Mouse (Mus musculus): Measurements from ENCODE around the gene Rbpjl. TPM values are rescaled to one million over a fixed set of nuclear protein-coding genes. Genes with fewer than 3 reads are reported as not detected.

Rbpjl gene
- polyA plus RNA-seq, 1 experiment from 2014 or later = 10.4 TPM

DNA sequence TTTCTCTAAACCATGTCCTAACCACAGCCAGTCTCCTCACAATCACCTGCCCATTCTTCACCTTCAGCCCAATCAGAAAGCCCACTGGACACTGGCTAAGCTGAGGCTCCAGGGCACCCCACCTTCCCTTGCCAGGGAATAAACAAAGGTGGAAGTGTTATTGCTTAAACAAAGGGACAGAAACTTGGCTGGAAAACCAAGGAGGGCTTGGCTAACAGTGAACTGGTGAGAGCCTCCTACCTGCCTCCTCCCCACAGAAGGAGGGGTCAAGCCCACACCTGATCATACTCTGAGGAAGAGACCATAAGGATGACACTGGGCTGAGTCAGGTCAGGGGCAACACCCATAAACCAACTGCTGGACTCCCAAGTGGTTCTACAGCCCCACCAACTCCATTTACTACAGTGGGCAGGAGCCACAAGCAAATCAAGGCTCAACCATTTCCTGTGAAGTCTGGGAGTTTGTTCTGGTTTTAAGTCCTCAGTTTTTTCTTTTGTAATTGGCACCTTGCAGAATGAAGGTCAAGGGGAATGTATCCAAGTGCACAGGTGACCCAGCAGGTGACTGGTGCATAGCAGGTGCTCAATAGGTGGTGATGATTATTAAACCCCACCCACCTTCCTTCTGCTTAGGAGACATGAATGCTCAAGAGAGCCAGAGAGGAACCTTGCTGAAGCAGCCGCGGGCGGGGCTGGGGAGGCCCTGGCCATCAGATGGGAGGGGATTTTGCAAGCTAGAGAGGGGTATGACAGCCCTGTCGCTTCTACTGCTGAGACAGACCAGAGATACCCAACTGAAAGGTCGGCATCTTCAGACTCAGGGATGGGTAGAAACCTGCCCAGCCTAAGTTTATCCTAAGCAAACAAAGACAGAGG, 32.5 kb downstream of the Rbpjl start:
- Histone ChIP-seq H3K27ac (ENCODE audit: low read depth) (peak overlapping the region; percentile 69; the same call in 1 of the 2 replicates), H3K4me2 (ENCODE audit: low read length) (0 out of 2 replicates have a peak overlapping the region, but pooled peaks have one; percentile 26), H3K4me3 (ENCODE audit: low read depth, low read length) (no peak overlapping the region), H3K27me3 (replicated peaks; ENCODE audit: control insufficient read depth, insufficient read depth, low read length) (no peaks in the 10 kb centered on the region), H3K36me3 (ENCODE audit: control insufficient read depth, insufficient read depth, low read length) (no peaks in the 10 kb centered on the region), H3K9me3 (ENCODE audit: control insufficient read depth, low read length) (no peaks in the 10 kb centered on the region), H3K4me1 (replicated peaks; ENCODE audit: control insufficient read depth, insufficient read depth, low read length) (peaks cover 44% of the 10 kb centered on the region), H3K9ac (ENCODE audit: low read length) (no peak overlapping the region)
- ATAC-seq (replicated peaks; ENCODE audit: low FRiP score, low TSS enrichment, low read depth) = no peak
- DNase-seq (ENCODE audit: low spot score) = no peak
- 18% methylated on average over 5 of the region's 5 CpGs for WGBS

DNA sequence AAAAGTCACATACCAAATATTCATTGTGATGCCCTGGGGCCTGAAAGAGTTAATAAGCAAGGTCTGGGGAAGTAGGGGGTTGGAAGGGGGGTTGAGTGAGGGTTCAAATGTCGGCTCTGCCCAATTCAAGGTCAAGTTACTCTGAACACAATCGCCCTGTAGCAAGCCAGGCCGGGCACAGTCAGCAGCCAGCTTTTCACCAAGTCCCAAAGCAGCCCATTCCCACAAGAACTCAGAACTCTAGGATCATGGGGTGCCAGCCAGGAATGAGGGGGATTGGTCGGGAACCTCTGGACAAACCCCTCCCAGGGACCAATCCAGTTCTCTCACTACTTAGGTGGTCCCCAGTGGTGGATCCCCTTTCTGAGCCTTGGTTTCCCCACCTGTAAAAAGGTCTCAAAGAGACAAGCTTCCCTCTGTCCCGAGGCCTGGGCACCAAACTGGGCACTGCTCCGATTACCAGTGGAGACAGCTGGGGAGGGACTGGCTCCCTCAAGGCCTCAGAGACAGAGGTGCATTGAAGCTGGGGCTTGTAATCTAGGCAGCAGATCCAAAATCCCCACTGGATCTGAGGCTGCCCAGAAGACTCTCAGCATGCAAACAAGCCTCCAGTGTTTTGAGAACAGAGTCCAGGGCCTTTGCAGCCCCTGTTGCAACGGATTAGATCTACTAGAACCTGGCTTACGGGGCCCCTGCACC, 33.4 kb downstream of the Rbpjl start:
- no peak for ATAC-seq (replicated peaks; ENCODE audit: low FRiP score, low TSS enrichment, low read depth)
- peak overlapping the region; percentile 26 for H3K4me2 ChIP-seq (ENCODE audit: low read length)
- 25% methylated on average over 8 of the region's 8 CpGs for WGBS
- no peaks in the 10 kb centered on the region for H3K27me3 ChIP-seq (replicated peaks; ENCODE audit: control insufficient read depth, insufficient read depth, low read length)
- no peak for DNase-seq (ENCODE audit: low spot score)
- peak overlapping the region; percentile 69 for H3K27ac ChIP-seq (ENCODE audit: low read depth)
- peaks cover 35% of the 10 kb centered on the region for H3K4me1 ChIP-seq (replicated peaks; ENCODE audit: control insufficient read depth, insufficient read depth, low read length)
- no peaks in the 10 kb centered on the region for H3K36me3 ChIP-seq (ENCODE audit: control insufficient read depth, insufficient read depth, low read length)
- peak overlapping the region; percentile 31; the same call in 1 of the 2 replicates for H3K9ac ChIP-seq (ENCODE audit: low read length)
- H3K9me3 ChIP-seq (ENCODE audit: control insufficient read depth, low read length) = no peaks in the 10 kb centered on the region
- peak overlapping the region; percentile 6 for H3K4me3 ChIP-seq (ENCODE audit: low read depth, low read length)

GRCm38 (mm10) chr2:164436961-164437360, 34.0 kb downstream of the Rbpjl start:
- ATAC-seq (replicated peaks; ENCODE audit: low FRiP score, low TSS enrichment, low read depth) = peak; percentile 29; the same call in 1 of the 2 replicates
- no peak for DNase-seq (ENCODE audit: low spot score)
- Histone ChIP-seq H3K4me3 (ENCODE audit: low read depth, low read length) (peak overlapping the region; percentile 6), H3K4me2 (ENCODE audit: low read length) (peak overlapping the region; percentile 26), H3K36me3 (ENCODE audit: control insufficient read depth, insufficient read depth, low read length) (no peaks in the 10 kb centered on the region), H3K27ac (ENCODE audit: low read depth) (peak overlapping the region; percentile 69), H3K4me1 (replicated peaks; ENCODE audit: control insufficient read depth, insufficient read depth, low read length) (peaks cover 29% of the 10 kb centered on the region), H3K27me3 (replicated peaks; ENCODE audit: control insufficient read depth, insufficient read depth, low read length) (no peaks in the 10 kb centered on the region), H3K9ac (ENCODE audit: low read length) (peak overlapping the region; percentile 31; the same call in 1 of the 2 replicates), H3K9me3 (ENCODE audit: control insufficient read depth, low read length) (no peaks in the 10 kb centered on the region)
- WGBS = 43% methylated on average over 3 of the region's 3 CpGs

DNA sequence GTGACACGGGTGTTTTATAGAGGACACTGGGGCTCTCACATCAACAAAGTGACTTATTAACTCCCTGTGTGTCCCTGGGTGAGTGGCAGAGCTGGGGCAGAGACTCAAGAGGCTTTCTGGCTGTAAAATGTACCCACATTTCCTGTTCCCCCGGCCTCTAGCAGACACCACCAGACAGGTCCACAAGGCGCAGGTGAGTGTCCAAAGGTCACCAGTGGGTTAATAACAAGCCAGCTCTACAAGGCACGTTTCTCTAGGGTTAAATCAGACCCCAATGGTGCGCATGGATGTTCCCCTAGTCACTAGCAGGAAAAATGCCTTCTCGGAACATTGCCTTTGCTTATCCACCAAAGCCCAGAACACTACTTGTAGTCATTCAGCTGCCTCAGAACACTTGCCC, 34.8 kb downstream of the Rbpjl start:
- Histone ChIP-seq H3K4me1 (replicated peaks; ENCODE audit: control insufficient read depth, insufficient read depth, low read length) (peaks cover 22% of the 10 kb centered on the region), H3K4me3 (ENCODE audit: low read depth, low read length) (no peak overlapping the region), H3K36me3 (ENCODE audit: control insufficient read depth, insufficient read depth, low read length) (no peaks in the 10 kb centered on the region), H3K9ac (ENCODE audit: low read length) (no peak overlapping the region), H3K4me2 (ENCODE audit: low read length) (peak overlapping the region; percentile 26), H3K27ac (ENCODE audit: low read depth) (peak overlapping the region; percentile 69; the same call in 1 of the 2 replicates), H3K27me3 (replicated peaks; ENCODE audit: control insufficient read depth, insufficient read depth, low read length) (no peaks in the 10 kb centered on the region), H3K9me3 (ENCODE audit: control insufficient read depth, low read length) (no peaks in the 10 kb centered on the region)
- DNase-seq (ENCODE audit: low spot score) (peak; percentile 72), ATAC-seq (replicated peaks; ENCODE audit: low FRiP score, low TSS enrichment, low read depth) (peak; percentile 33; the same call in 1 of the 2 replicates)
- WGBS = 52% methylated on average over 6 of the region's 6 CpGs

DNA sequence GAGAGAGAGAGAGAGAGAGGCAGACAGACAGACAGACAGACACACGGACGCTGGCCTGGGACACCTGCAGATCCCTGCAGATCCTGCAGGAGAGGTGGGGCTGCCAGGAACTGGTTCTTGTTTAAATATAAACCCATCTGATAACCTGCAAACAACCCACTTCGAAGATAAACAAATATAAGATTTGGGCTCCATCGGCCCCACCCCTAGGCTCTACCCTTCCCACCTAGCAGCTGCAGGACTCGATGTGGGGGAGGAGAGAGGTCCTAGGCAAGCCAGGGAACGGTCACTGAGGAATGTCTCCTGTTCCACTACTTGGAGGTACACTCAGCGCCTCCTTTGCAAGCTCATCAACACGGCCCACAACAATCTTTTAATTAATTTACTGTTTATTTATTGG, 35.3 kb downstream of the Rbpjl start:
- Histone ChIP-seq H3K9ac (ENCODE audit: low read length) (no peak overlapping the region), H3K4me1 (replicated peaks; ENCODE audit: control insufficient read depth, insufficient read depth, low read length) (peaks cover 17% of the 10 kb centered on the region), H3K4me2 (ENCODE audit: low read length) (peak overlapping the region; percentile 26), H3K9me3 (ENCODE audit: control insufficient read depth, low read length) (no peaks in the 10 kb centered on the region), H3K4me3 (ENCODE audit: low read depth, low read length) (no peak overlapping the region), H3K27me3 (replicated peaks; ENCODE audit: control insufficient read depth, insufficient read depth, low read length) (no peaks in the 10 kb centered on the region), H3K27ac (ENCODE audit: low read depth) (peak overlapping the region; percentile 69; the same call in 1 of the 2 replicates), H3K36me3 (ENCODE audit: control insufficient read depth, insufficient read depth, low read length) (no peaks in the 10 kb centered on the region)
- DNase-seq (ENCODE audit: low spot score) (no peak), ATAC-seq (replicated peaks; ENCODE audit: low FRiP score, low TSS enrichment, low read depth) (peak; percentile 21; the same call in 1 of the 2 replicates)
- WGBS = 41% methylated on average over 8 of the region's 8 CpGs

- DNase-seq (ENCODE audit: low spot score) (no peak), ATAC-seq (replicated peaks; ENCODE audit: low FRiP score, low TSS enrichment, low read depth) (no peak)
- Histone ChIP-seq H3K4me2 (ENCODE audit: low read length) (peak overlapping the region; percentile 26; the same call in 1 of the 2 replicates), H3K27me3 (replicated peaks; ENCODE audit: control insufficient read depth, insufficient read depth, low read length) (no peaks in the 10 kb centered on the region), H3K27ac (ENCODE audit: low read depth) (peak overlapping the region; percentile 17; the same call in 1 of the 2 replicates), H3K36me3 (ENCODE audit: control insufficient read depth, insufficient read depth, low read length) (no peaks in the 10 kb centered on the region), H3K4me1 (replicated peaks; ENCODE audit: control insufficient read depth, insufficient read depth, low read length) (peaks cover 19% of the 10 kb centered on the region), H3K9me3 (ENCODE audit: control insufficient read depth, low read length) (no peaks in the 10 kb centered on the region), H3K9ac (ENCODE audit: low read length) (no peak overlapping the region), H3K4me3 (ENCODE audit: low read depth, low read length) (no peak overlapping the region)
- WGBS = 82% methylated on average over 3 of the region's 3 CpGs
Observed at GRCm38 (mm10) chr2:164439001-164439421, 36.1 kb downstream of the Rbpjl start.

DNA sequence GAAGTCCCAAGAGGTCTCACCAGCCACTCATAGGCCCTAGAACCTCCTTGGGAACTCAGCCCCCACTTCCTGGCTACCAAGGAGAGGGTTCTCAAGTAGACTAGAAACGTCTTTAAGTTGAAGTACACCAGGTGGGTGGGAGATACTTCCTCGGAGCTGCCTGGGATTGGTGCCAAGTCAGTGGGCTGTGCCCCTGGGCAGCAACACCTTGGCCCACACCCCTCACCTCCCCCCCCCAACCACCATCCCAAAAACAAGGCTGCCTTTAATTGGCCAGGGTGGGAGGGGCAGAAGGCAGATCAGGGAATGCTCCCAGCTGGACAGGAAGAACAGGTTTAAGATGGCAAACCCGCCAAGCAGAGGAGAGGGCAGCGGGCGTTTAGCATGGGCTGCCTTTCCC, 37.4 kb downstream of the Rbpjl start:
- H3K9me3 ChIP-seq (ENCODE audit: control insufficient read depth, low read length) = no peaks in the 10 kb centered on the region
- ATAC-seq (replicated peaks; ENCODE audit: low FRiP score, low TSS enrichment, low read depth) (no peak), DNase-seq (ENCODE audit: low spot score) (no peak)
- peak overlapping the region; percentile 79 for H3K4me2 ChIP-seq (ENCODE audit: low read length)
- H3K27ac ChIP-seq (ENCODE audit: low read depth) = no peak overlapping the region
- no peak overlapping the region for H3K4me3 ChIP-seq (ENCODE audit: low read depth, low read length)
- no peak overlapping the region for H3K9ac ChIP-seq (ENCODE audit: low read length)
- H3K36me3 ChIP-seq (ENCODE audit: control insufficient read depth, insufficient read depth, low read length) = no peaks in the 10 kb centered on the region
- whole genome bisulfite sequencing = 49% methylated on average over 5 of the region's 5 CpGs
- H3K4me1 ChIP-seq (replicated peaks; ENCODE audit: control insufficient read depth, insufficient read depth, low read length) = peaks cover 19% of the 10 kb centered on the region
- H3K27me3 ChIP-seq (replicated peaks; ENCODE audit: control insufficient read depth, insufficient read depth, low read length) = no peaks in the 10 kb centered on the region

- DNase-seq (ENCODE audit: low spot score) (no peak), ATAC-seq (replicated peaks; ENCODE audit: low FRiP score, low TSS enrichment, low read depth) (no peak)
- no peaks in the 10 kb centered on the region for H3K36me3 ChIP-seq (ENCODE audit: control insufficient read depth, insufficient read depth, low read length)
- 44% methylated on average over 8 of the region's 8 CpGs for WGBS
- H3K27me3 ChIP-seq (replicated peaks; ENCODE audit: control insufficient read depth, insufficient read depth, low read length) = no peaks in the 10 kb centered on the region
- peak overlapping the region; percentile 70 for H3K4me3 ChIP-seq (ENCODE audit: low read depth, low read length)
- H3K4me1 ChIP-seq (replicated peaks; ENCODE audit: control insufficient read depth, insufficient read depth, low read length) = peaks cover 14% of the 10 kb centered on the region
- no peak overlapping the region for H3K27ac ChIP-seq (ENCODE audit: low read depth)
- no peaks in the 10 kb centered on the region for H3K9me3 ChIP-seq (ENCODE audit: control insufficient read depth, low read length)
- peak overlapping the region; percentile 79 for H3K4me2 ChIP-seq (ENCODE audit: low read length)
- no peak overlapping the region for H3K9ac ChIP-seq (ENCODE audit: low read length)
Observed at GRCm38 (mm10) chr2:164441155-164441554, 38.2 kb downstream of the Rbpjl start.
